Mouse (Mus musculus) left cerebral cortex, postnatal 25 days (tissue): ENCODE results near the gene Etv6. TPM values are rescaled to one million over a fixed set of nuclear protein-coding genes. Genes with fewer than 3 reads are reported as not detected.
A peak's percentile ranks its signal among the peaks of the same experiment; 100 is the strongest.

Experiments used
- DNase-seq, 2 experiments: peaks; one replicate each; pipeline ENCODE4 v3.0.0; 2022; ENCODE audit warnings: low spot score in 2 of 2, mixed read lengths in 1 of 2
- intact Hi-C: fragments of 180-260 bp; cut with DNase I; formaldehyde crosslinking; loops from one replicate; pipeline ENCODE4 v1.15.1; 2025
- total RNA-seq, 2 experiments: library from RNA; stranded (reverse); gene quantifications; 2 replicates each; pipeline ENCODE4 v1.2.3; 2021

Gene Etv6
- total RNA-seq, 2 experiments from 2014 or later, result 17.9 to 18.2 TPM

GRCm38 (mm10) chr6:134066996-134067395 lies 31.5 kb downstream of the Etv6 start:
- intact Hi-C loops, result no loop called here

GRCm38 (mm10) chr6:134067536-134067935 lies 32.0 kb downstream of the Etv6 start:
- DNase-seq, result no peak
- intact Hi-C loops, result no loop called here

More at GRCm38 (mm10) chr6:134066996-134067395, 31.5 kb downstream of the Etv6 start:
- DNase-seq, result no peak

GRCm38 (mm10) chr6:134072439-134072838 lies 36.9 kb downstream of the Etv6 start:
- intact Hi-C loops, result no loop called here
- DNase-seq, result no peak

GRCm38 (mm10) chr6:134072906-134073305 lies 37.4 kb downstream of the Etv6 start:
- DNase-seq, result no peak
- intact Hi-C loops, result no loop called here

GRCm38 (mm10) chr6:134074353-134074752 lies 38.9 kb downstream of the Etv6 start:
- no peak for DNase-seq
- intact Hi-C loops, result no loop called here

- intact Hi-C loops, result no loop called here
- DNase-seq, result no peak
Observed at GRCm38 (mm10) chr6:134075031-134075430, 39.5 kb downstream of the Etv6 start.

- intact Hi-C loops, result no loop called here
- DNase-seq, result no peak
Observed at GRCm38 (mm10) chr6:134078016-134078415, 42.5 kb downstream of the Etv6 start.

- DNase-seq, result peak; percentile 49 to 91
- intact Hi-C loops, result loop anchor here (1.0 kb wide), 1 partner anchor 43 kb away; no protein-coding TSS in a partner anchor
Observed at GRCm38 (mm10) chr6:134079112-134079511, 43.6 kb downstream of the Etv6 start.

GRCm38 (mm10) chr6:134079563-134079962 lies 44.1 kb downstream of the Etv6 start:
- DNase-seq, result no peak
- intact Hi-C loops, result loop anchor here (1.0 kb wide), 1 partner anchor 43 kb away; no protein-coding TSS in a partner anchor

- intact Hi-C loops, result no loop called here
Observed at GRCm38 (mm10) chr6:134080946-134081345, 45.4 kb downstream of the Etv6 start.

GRCm38 (mm10) chr6:134082229-134082920 lies 46.9 kb downstream of the Etv6 start:
- intact Hi-C loops, result no loop called here
- no peak for DNase-seq

More at GRCm38 (mm10) chr6:134080946-134081345, 45.4 kb downstream of the Etv6 start:
- DNase-seq, result no peak

- intact Hi-C loops, result no loop called here
- DNase-seq, result no peak
Observed at GRCm38 (mm10) chr6:134083428-134083827, 47.9 kb downstream of the Etv6 start.

- DNase-seq, result no peak
- intact Hi-C loops, result no loop called here
Observed at GRCm38 (mm10) chr6:134086351-134086750, 50.9 kb downstream of the Etv6 start.

GRCm38 (mm10) chr6:134087709-134088108 lies 52.2 kb downstream of the Etv6 start:
- DNase-seq, result no peak
- intact Hi-C loops, result no loop called here

- DNase-seq, result no peak
- intact Hi-C loops, result no loop called here
Observed at GRCm38 (mm10) chr6:134089671-134090377, 54.3 kb downstream of the Etv6 start.

GRCm38 (mm10) chr6:134090378-134090692 lies 54.8 kb downstream of the Etv6 start:
- no peak for DNase-seq
- intact Hi-C loops, result no loop called here

GRCm38 (mm10) chr6:134090875-134091274 lies 55.4 kb downstream of the Etv6 start:
- DNase-seq, result no peak
- intact Hi-C loops, result no loop called here

GRCm38 (mm10) chr6:134091398-134091801 lies 55.9 kb downstream of the Etv6 start:
- no peak for DNase-seq
- intact Hi-C loops, result no loop called here

GRCm38 (mm10) chr6:134094066-134094465 lies 58.6 kb downstream of the Etv6 start:
- DNase-seq, result no peak
- intact Hi-C loops, result no loop called here

- intact Hi-C loops, result no loop called here
Observed at GRCm38 (mm10) chr6:134094620-134095019, 59.1 kb downstream of the Etv6 start.

GRCm38 (mm10) chr6:134095582-134095981 lies 60.1 kb downstream of the Etv6 start:
- no peak for DNase-seq
- intact Hi-C loops, result no loop called here

More at GRCm38 (mm10) chr6:134094620-134095019, 59.1 kb downstream of the Etv6 start:
- DNase-seq, result no peak
